Mouse (Mus musculus) CH12.LX (cell line): ENCODE measurements around the gene Ppp1r11. TPM values are rescaled to one million over a fixed set of nuclear protein-coding genes. Genes with fewer than 3 reads are reported as not detected.

Experiments
- DNase-seq: peaks from one replicate; pipeline ENCODE4 v3.0.0-alpha.2; 2013; ENCODE audit errors: extremely low read depth
- H3K27ac ChIP-seq: 2 replicates; pipeline ENCODE4 v1.5.1; 2012; ENCODE audit warnings: low read depth, mild to moderate bottlenecking, control low read depth, moderate library complexity; ENCODE audit not compliant: insufficient read depth
- H3K27me3 ChIP-seq: replicated peaks from 2 replicates; pipeline ENCODE3; 2012; ENCODE audit warnings: inconsistent platforms
- H3K36me3 ChIP-seq, 2 experiments: replicated peaks in 1 of 2; 2 replicates each; pipeline versions ENCODE3 to v1.6.1; 2012; ENCODE audit warnings: inconsistent platforms in 1 of 2, low read length in 1 of 2, mild to moderate bottlenecking in 1 of 2, mixed read lengths in 1 of 2, moderate library complexity in 1 of 2; ENCODE audit not compliant: control insufficient read depth in 1 of 2, insufficient read depth in 1 of 2
- H3K4me1 ChIP-seq, 2 experiments: 2 replicates each; pipeline ENCODE4 v1.6.1; 2012; ENCODE audit warnings: inconsistent platforms in 1 of 2, moderate library complexity in 1 of 2; ENCODE audit not compliant: insufficient read depth in 2 of 2, control insufficient read depth in 1 of 2
- H3K4me2 ChIP-seq: 2 replicates; pipeline ENCODE4 v1.6.1; 2012; ENCODE audit warnings: low read depth, mild to moderate bottlenecking, control low read depth; ENCODE audit not compliant: poor library complexity, insufficient read depth, severe bottlenecking
- H3K4me3 ChIP-seq, 3 experiments: fragments of 150-350 bp in 1 of 3; sonication (generic) in 1 of 3; replicated peaks in 1 of 3; 2 replicates each; pipeline versions ENCODE3 to v1.5.1; 2011 to 2012; ENCODE audit warnings: low read depth in 2 of 3, low read length in 2 of 3, mild to moderate bottlenecking in 2 of 3, moderate library complexity in 2 of 3, control low read depth in 1 of 3, improper control_type of control experiment in 1 of 3, inconsistent platforms in 1 of 3, mixed read lengths in 1 of 3; ENCODE audit not compliant: poor library complexity in 1 of 3
- H3K79me2 ChIP-seq: replicated peaks from 2 replicates; pipeline ENCODE4 v1.6.1; 2012; ENCODE audit warnings: mild to moderate bottlenecking, moderate library complexity; ENCODE audit not compliant: control insufficient read depth, poor library complexity, insufficient read depth, severe bottlenecking; ENCODE audit errors: extremely low read depth
- H3K9ac ChIP-seq: 2 replicates; pipeline ENCODE4 v1.6.1; 2012; ENCODE audit warnings: low read depth, mild to moderate bottlenecking, control low read depth, moderate library complexity; ENCODE audit not compliant: insufficient read depth
- H3K9me3 ChIP-seq: replicated peaks from 2 replicates; pipeline ENCODE3; 2012; ENCODE audit warnings: low read length, inconsistent platforms, mixed read lengths
- BHLHE40 ChIP-seq: IDR thresholded peaks from 2 replicates; pipeline ENCODE4 v1.6.1; 2011; ENCODE audit warnings: mild to moderate bottlenecking, low read depth, low read length, improper control_type of control experiment
- ELF1 ChIP-seq: IDR thresholded peaks from 2 replicates; pipeline ENCODE4 v1.6.1; 2014; ENCODE audit warnings: low read depth, mild to moderate bottlenecking, inconsistent platforms, low read length, improper control_type of control experiment
- EP300 ChIP-seq: IDR thresholded peaks from 2 replicates; pipeline ENCODE4 v1.6.1; 2011; ENCODE audit warnings: low read length, improper control_type of control experiment
- GABPA ChIP-seq: IDR thresholded peaks from 2 replicates; pipeline ENCODE4 v1.6.1; 2012; ENCODE audit warnings: low read depth, low read length, improper control_type of control experiment, inconsistent platforms; ENCODE audit not compliant: insufficient replicate concordance
- HCFC1 ChIP-seq: IDR thresholded peaks from 2 replicates; pipeline ENCODE4 v1.6.1; 2012; ENCODE audit warnings: low read depth, mild to moderate bottlenecking, inconsistent platforms, low read length, improper control_type of control experiment
- IRF4 ChIP-seq: IDR thresholded peaks from 2 replicates; pipeline ENCODE4 v1.6.1; 2014; ENCODE audit warnings: low read depth, mild to moderate bottlenecking, inconsistent platforms, low read length, improper control_type of control experiment
- JUN ChIP-seq: IDR thresholded peaks from 2 replicates; pipeline ENCODE4 v1.6.1; 2011; ENCODE audit warnings: low read depth, mild to moderate bottlenecking, low read length, improper control_type of control experiment, moderate library complexity; ENCODE audit not compliant: insufficient read depth
- JUND ChIP-seq: conservative IDR thresholded peaks from 2 replicates; pipeline ENCODE4 v1.6.1; 2011; ENCODE audit warnings: low read depth, low read length, improper control_type of control experiment
- MAZ ChIP-seq: IDR thresholded peaks from 2 replicates; pipeline ENCODE4 v1.6.1; 2012; ENCODE audit warnings: low read depth, mild to moderate bottlenecking, inconsistent platforms, low read length, improper control_type of control experiment, moderate library complexity
- MEF2A ChIP-seq: IDR thresholded peaks from 2 replicates; pipeline ENCODE4 v1.6.1; 2014; ENCODE audit warnings: low read depth, mild to moderate bottlenecking, inconsistent platforms, low read length, improper control_type of control experiment, borderline replicate concordance
- MXI1 ChIP-seq: IDR thresholded peaks from 2 replicates; pipeline ENCODE4 v1.6.1; 2011; ENCODE audit warnings: mild to moderate bottlenecking, low read depth, low read length, improper control_type of control experiment
- NRF1 ChIP-seq: IDR thresholded peaks from 2 replicates; pipeline ENCODE4 v1.6.1; 2014; ENCODE audit warnings: low read depth, mild to moderate bottlenecking, inconsistent platforms, low read length, improper control_type of control experiment, moderate library complexity
- PAX5 ChIP-seq: IDR thresholded peaks from 2 replicates; pipeline ENCODE4 v1.6.1; 2012; ENCODE audit warnings: low read length, inconsistent platforms, mixed read lengths
- POLR2AphosphoS2 ChIP-seq: IDR thresholded peaks from 2 replicates; pipeline ENCODE4 v1.6.1; 2011; ENCODE audit warnings: low read depth, low read length, improper control_type of control experiment
- SIN3A ChIP-seq: IDR thresholded peaks from 2 replicates; pipeline ENCODE4 v1.6.1; 2012; ENCODE audit warnings: low read length, improper control_type of control experiment, inconsistent platforms
- SMC3 ChIP-seq: IDR thresholded peaks from 2 replicates; pipeline ENCODE4 v1.6.1; 2011; ENCODE audit warnings: low read depth, low read length, improper control_type of control experiment
- TCF12 ChIP-seq: IDR thresholded peaks from 2 replicates; pipeline ENCODE4 v1.6.1; 2014; ENCODE audit warnings: low read depth, mild to moderate bottlenecking, inconsistent platforms, low read length, improper control_type of control experiment
- USF1 ChIP-seq: IDR thresholded peaks from 2 replicates; pipeline ENCODE4 v1.6.1; 2014; ENCODE audit warnings: low read depth, mild to moderate bottlenecking, inconsistent platforms, low read length, improper control_type of control experiment
- ZKSCAN1 ChIP-seq: IDR thresholded peaks from 2 replicates; pipeline ENCODE4 v1.6.1; 2012; ENCODE audit warnings: low read depth, inconsistent platforms, low read length, improper control_type of control experiment, borderline replicate concordance
- ZMIZ1 ChIP-seq: IDR thresholded peaks from 2 replicates; pipeline ENCODE4 v1.6.1; 2012; ENCODE audit warnings: low read depth, mild to moderate bottlenecking, inconsistent platforms, low read length, improper control_type of control experiment
- dilution Hi-C: fragments of 300-500 bp; cut with MboI; formaldehyde crosslinking; loops from 2 replicates; pipeline ENCODE4 v1.14.3; 2020; ENCODE audit warnings: low sequenced_read_pairs; ENCODE audit not compliant: extremely low pct_unique_long_range_greater_than_20kb, extremely low pct_ligation_motif_present
- in situ Hi-C: fragments of 300-500 bp; cut with MboI; formaldehyde crosslinking; loops from 3 replicates; pipeline ENCODE4 v1.14.3; 2019; ENCODE audit warnings: low sequenced_read_pairs, low pct_ligation_motif_present, low pct_unique_long_range_greater_than_20kb, mixed read lengths
- polyA plus RNA-seq: library from polyadenylated mRNA; unstranded; fragments of >175 nt; gene quantifications from 2 replicates; pipeline ENCODE4 v1.2.1, GENCODE M21; 2012; ENCODE audit warnings: low read depth; ENCODE audit not compliant: insufficient read length
- total RNA-seq, 2 experiments: library from RNA; depleted of rRNA; stranded (reverse); fragments of 300-350 nt in 1 of 2; fragments of >200 nt in 1 of 2; gene quantifications; 2 replicates each; pipeline ENCODE4 v1.2.3; 2012 to 2014

Ppp1r11 gene
- total and polyA plus RNA-seq, 3 experiments = 120 to 238 (median 209) TPM

- Histone ChIP-seq H3K9ac (no peak overlapping the region), H3K27me3 (peaks cover 10% of the 10 kb centered on the region), H3K4me2 (no peak overlapping the region), H3K79me2 (no peaks in the 10 kb centered on the region), H3K36me3 (no peaks in the 10 kb centered on the region), H3K4me1 (peaks cover 4 to 8% of the 10 kb centered on the region in 2 experiments; a peak in 2 of 4 replicates), H3K9me3 (no peaks in the 10 kb centered on the region), H3K27ac (no peak overlapping the region), H3K4me3 (no peak overlapping the region)
- TF ChIP-seq IRF4 (peak; percentile 47; the same call in 1 of the 2 replicates), SIN3A (peak; percentile 44; the same call in 1 of the 2 replicates), JUND (peak; percentile 51), EP300 (peak; percentile 63; the same call in 1 of the 2 replicates), ZMIZ1 (no peak), JUN (peak; percentile 40; the same call in 1 of the 2 replicates)
- dilution Hi-C loops (no loop called here), in situ Hi-C loops (loop anchor here (10.0 kb wide), 2 partner anchors 85 to 295 kb away; partner anchors contain the start of gene Olfr94)
- DNase-seq = peak; percentile 14
Observed at GRCm38 (mm10) chr17:36909802-36910201, 41.7 kb downstream of the Ppp1r11 start.

- Histone ChIP-seq H3K4me3 (no peak overlapping the region), H3K4me2 (no peak overlapping the region), H3K79me2 (no peaks in the 10 kb centered on the region), H3K27me3 (peaks cover 10% of the 10 kb centered on the region), H3K4me1 (peaks cover 4 to 6% of the 10 kb centered on the region in 2 experiments; a peak in 2 of 4 replicates), H3K9ac (no peak overlapping the region), H3K9me3 (no peaks in the 10 kb centered on the region), H3K27ac (no peak overlapping the region), H3K36me3 (no peaks in the 10 kb centered on the region)
- DNase-seq = no peak
- in situ Hi-C loops = no loop called here
- TF ChIP-seq SIN3A (no peak), JUND (no peak), BHLHE40 (no peak), POLR2AphosphoS2 (no peak), TCF12 (no peak), MAZ (no peak), ZKSCAN1 (no peak), HCFC1 (no peak), SMC3 (no peak), MEF2A (no peak), JUN (no peak), NRF1 (no peak), ELF1 (no peak), EP300 (no peak), USF1 (no peak), ZMIZ1 (no peak), MXI1 (no peak), PAX5 (no peak), GABPA (no peak)
- dilution Hi-C loops = no loop called here
Observed at GRCm38 (mm10) chr17:36908235-36908634, 43.3 kb downstream of the Ppp1r11 start.
